Mouse (Mus musculus) heart, embryonic 14.5 days (tissue): ENCODE results near the gene Btbd7. TPM values are rescaled to one million over a fixed set of nuclear protein-coding genes. Genes with fewer than 3 reads are reported as not detected.

Source experiments
- ATAC-seq: fragments of 200-750 bp; cut with Nextera tagmentation; 2 replicates; pipeline ENCODE4 v1.8.0; 2017; ENCODE audit warnings: low read depth, moderate TSS enrichment; ENCODE audit not compliant: insufficient number of reproducible peaks, insufficient read depth, low FRiP score
- H3K27ac ChIP-seq, 2 experiments: fragments of 200-500 bp in 1 of 2; fragments of 300-500 bp in 1 of 2; sonication (generic) in 1 of 2; replicated peaks in 1 of 2; 2 replicates each; pipeline ENCODE4 v1.5.1; 2012 to 2014; ENCODE audit warnings: low read depth in 2 of 2, low read length in 2 of 2, control low read depth in 1 of 2, mild to moderate bottlenecking in 1 of 2, mixed read lengths in 1 of 2; ENCODE audit not compliant: control insufficient read depth in 1 of 2, insufficient read depth in 1 of 2
- H3K27me3 ChIP-seq: fragments of 300-500 bp; sonication (generic); 2 replicates; pipeline ENCODE4 v1.6.1; 2014; ENCODE audit warnings: mild to moderate bottlenecking, low read length, control low read depth; ENCODE audit not compliant: control insufficient read depth, insufficient read depth
- H3K36me3 ChIP-seq: fragments of 300-500 bp; sonication (generic); 2 replicates; pipeline ENCODE4 v1.6.1; 2014; ENCODE audit warnings: mild to moderate bottlenecking, control low read depth, low read length, mixed read lengths; ENCODE audit not compliant: control insufficient read depth, insufficient read depth
- H3K4me1 ChIP-seq, 2 experiments: fragments of 200-500 bp in 1 of 2; fragments of 300-500 bp in 1 of 2; sonication (generic) in 1 of 2; 2 replicates each; pipeline ENCODE4 v1.6.1; 2012 to 2014; ENCODE audit warnings: low read length in 2 of 2, control low read depth in 1 of 2, mixed read lengths in 1 of 2; ENCODE audit not compliant: control insufficient read depth in 2 of 2, insufficient read depth in 2 of 2
- H3K4me2 ChIP-seq: fragments of 300-500 bp; sonication (generic); 2 replicates; pipeline ENCODE4 v1.6.1; 2014; ENCODE audit warnings: mild to moderate bottlenecking, low read length
- H3K4me3 ChIP-seq, 2 experiments: fragments of 200-500 bp in 1 of 2; fragments of 300-500 bp in 1 of 2; sonication (generic) in 1 of 2; 2 replicates each; pipeline ENCODE4 v1.5.1; 2012 to 2014; ENCODE audit warnings: low read length in 2 of 2, mild to moderate bottlenecking in 2 of 2, control low read depth in 1 of 2, low read depth in 1 of 2, moderate library complexity in 1 of 2; ENCODE audit not compliant: control insufficient read depth in 1 of 2, insufficient read depth in 1 of 2
- H3K9ac ChIP-seq: fragments of 300-500 bp; sonication (generic); 2 replicates; pipeline ENCODE4 v1.6.1; 2014; ENCODE audit warnings: mild to moderate bottlenecking, low read length
- H3K9me3 ChIP-seq: fragments of 300-500 bp; sonication (generic); 2 replicates; pipeline ENCODE4 v1.6.1; 2016; ENCODE audit warnings: low read length, control low read depth; ENCODE audit not compliant: control insufficient read depth
- WGBS: fragments of 180-500 bp; shearing (Covaris S2); extraction: QIAGEN DNeasy Blood & Tissue Kit; methylation state at CpG from one replicate; pipeline ENCODE4 v1.1.7; 2014; 5-methylcytosine and 5-hydroxymethylcytosine counted together
- polyA plus RNA-seq: library from polyadenylated mRNA; unstranded; fragments of >200 nt; fragmentation: Nextera tagmentation; extraction: Ambion mirVana; gene quantifications from 2 replicates; pipeline ENCODE4 v1.2.1, GENCODE M21; 2014

Gene Btbd7
- polyA plus RNA-seq, 1 experiment from 2014 or later = 16.4 TPM

GRCm38 (mm10) chr12:102730798-102731619 is 147.3 kb downstream of the Btbd7 start:
- Histone ChIP-seq H3K9me3 (no peaks in the 10 kb centered on the region), H3K4me1 (peaks cover 13 to 16% of the 10 kb centered on the region in 2 experiments), H3K36me3 (no peaks in the 10 kb centered on the region), H3K4me3 (peak overlapping the region in 1 of 2 experiments; percentile 17; a peak in 1 of 4 replicates), H3K9ac (no peak overlapping the region), H3K27ac (no peak overlapping the region), H3K4me2 (peak overlapping the region; percentile 53), H3K27me3 (no peaks in the 10 kb centered on the region)
- ATAC-seq = no peak
- WGBS = 33% methylated on average over 16 of the region's 16 CpGs

Other genes starting within 250 kb of the Btbd7 start
- 3.7 and 4.2 TPM in 2 replicates for gene Itpk1, start 173.5 kb downstream of the Btbd7 start, polyA plus RNA-seq
- gene Moap1, start 134.8 kb downstream of the Btbd7 start, polyA plus RNA-seq = 14.3 and 17.2 TPM in 2 replicates
- 7.6 TPM in 2 replicates for gene Tmem251, start 134.7 kb downstream of the Btbd7 start, polyA plus RNA-seq
- gene Gm28051, start 120.7 kb downstream of the Btbd7 start, polyA plus RNA-seq = not detected in 2 replicates
- 22.9 and 26.5 TPM in 2 replicates for gene Gon7, start 120.7 kb downstream of the Btbd7 start, polyA plus RNA-seq
- gene Ubr7, start 120.5 kb downstream of the Btbd7 start, polyA plus RNA-seq = 33.8 and 35.0 TPM in 2 replicates
- 16.8 and 17.3 TPM in 2 replicates for gene Gm20604, start 119.8 kb downstream of the Btbd7 start, polyA plus RNA-seq
- gene Cox8c, start 20.8 kb upstream of the Btbd7 start, polyA plus RNA-seq = not detected in 2 replicates
- gene Unc79, start 70.4 kb upstream of the Btbd7 start, polyA plus RNA-seq = 0.07 and 0.34 TPM in 2 replicates